10 mouse cellular contexts compared by ENCODE assay signal in genomic region chr17:35236996-35237395, GRCm38 (mm10). TPM values are rescaled to one million over a fixed set of nuclear protein-coding genes. Genes with fewer than 3 reads are reported as not detected.
DNase-seq lines count a peak whose midpoint lies in the region; ATAC-seq lines count a peak whose summit lies in the region.
"Had no signal": no experiment of that assay in that cellular context is flagged by ENCODE, and none has a peak within 500 bp of the region (broad histone marks: within the 10 kb centered on the region; RNA-seq: fewer than 3 reads in every experiment).

No protein-coding gene starts in this region.

- peak overlapping the region; percentile 82; the same call in 1 of the 2 replicates for H3K4me2 ChIP-seq in heart, embryonic 14.5 days (ENCODE audit: low read length)
- H3K4me2 ChIP-seq in forebrain, embryonic 14.5 days (ENCODE audit: low read length): peak overlapping the region; percentile 83
- H3K4me2 ChIP-seq in midbrain, embryonic 13.5 days (replicated peaks): peak overlapping the region; percentile 96

- no peak overlapping the region for H3K4me3 ChIP-seq in heart, embryonic 14.5 days (ENCODE audit: control insufficient read depth in 1 of 2, insufficient read depth in 1 of 2, low read depth in 1 of 2, low read length in 2 of 2)
- peak overlapping the region; percentile 40 for H3K4me3 ChIP-seq in forebrain, embryonic 14.5 days (ENCODE audit: low read depth, low read length)
- H3K4me3 ChIP-seq in midbrain, embryonic 13.5 days (replicated peaks): peak overlapping the region; percentile 62

- H3K27me3 ChIP-seq in heart, embryonic 14.5 days (ENCODE audit: control insufficient read depth, insufficient read depth, low read length): no peaks in the 10 kb centered on the region
- H3K27me3 ChIP-seq in forebrain, embryonic 14.5 days (replicated peaks; ENCODE audit: control insufficient read depth, insufficient read depth, low read length): no peaks in the 10 kb centered on the region
- no peaks in the 10 kb centered on the region for H3K27me3 ChIP-seq in midbrain, embryonic 13.5 days

- peaks cover 32% of the 10 kb centered on the region for H3K36me3 ChIP-seq in heart, embryonic 14.5 days (ENCODE audit: control insufficient read depth, insufficient read depth, low read length)
- H3K36me3 ChIP-seq in forebrain, embryonic 14.5 days (ENCODE audit: control insufficient read depth, insufficient read depth, low read length): peaks cover 15% of the 10 kb centered on the region; the same call in 1 of the 2 replicates
- peaks cover 5% of the 10 kb centered on the region; the same call in 1 of the 2 replicates for H3K36me3 ChIP-seq in midbrain, embryonic 13.5 days

- DNase-seq in heart, postnatal 25 days (ENCODE audit: low spot score): no peak
- peak; percentile 60 to 66 for DNase-seq in cerebellum, postnatal 14 days
- no peak for DNase-seq in forebrain, embryonic 14.5 days (ENCODE audit: low spot score)
- DNase-seq in testis, postnatal 10 days (ENCODE audit: low spot score): no peak
- DNase-seq in layer of hippocampus, adult 9-10 months (ENCODE audit: low spot score): no peak

- peaks cover 8 to 31% of the 10 kb centered on the region in 2 experiments for H3K4me1 ChIP-seq in heart, embryonic 14.5 days (ENCODE audit: control insufficient read depth in 2 of 2, insufficient read depth in 2 of 2, low read length in 2 of 2)
- peaks cover 9% of the 10 kb centered on the region for H3K4me1 ChIP-seq in forebrain, embryonic 14.5 days (ENCODE audit: control insufficient read depth, insufficient read depth, low read length)
- peaks cover 38% of the 10 kb centered on the region for H3K4me1 ChIP-seq in midbrain, embryonic 13.5 days (replicated peaks)

- no peak for ATAC-seq in heart, embryonic 14.5 days (ENCODE audit: insufficient number of reproducible peaks, insufficient read depth, low FRiP score, low read depth)
- ATAC-seq in forebrain, embryonic 14.5 days: no peak
- no peak for ATAC-seq in midbrain, embryonic 13.5 days
- no peak for ATAC-seq in megakaryocyte, adult 5-6 weeks (ENCODE audit: poor library complexity, severe bottlenecking)

- no peak overlapping the region for H3K27ac ChIP-seq in heart, embryonic 14.5 days (replicated peaks in 1 of 2; ENCODE audit: control insufficient read depth in 1 of 2, insufficient read depth in 1 of 2, low read depth in 2 of 2, low read length in 2 of 2)
- H3K27ac ChIP-seq in forebrain, embryonic 14.5 days (ENCODE audit: low read depth, low read length): peak overlapping the region; percentile 90; the same call in 1 of the 2 replicates
- peak overlapping the region; percentile 95 for H3K27ac ChIP-seq in midbrain, embryonic 13.5 days

- no peaks in the 10 kb centered on the region for H3K9me3 ChIP-seq in heart, embryonic 14.5 days (ENCODE audit: control insufficient read depth, low read length)
- no peaks in the 10 kb centered on the region for H3K9me3 ChIP-seq in forebrain, embryonic 14.5 days (replicated peaks; ENCODE audit: control insufficient read depth, low read length)
- H3K9me3 ChIP-seq in midbrain, embryonic 13.5 days: no peaks in the 10 kb centered on the region

- no peak overlapping the region for H3K9ac ChIP-seq in heart, embryonic 14.5 days (ENCODE audit: low read length)
- peak overlapping the region; percentile 85; the same call in 1 of the 2 replicates for H3K9ac ChIP-seq in forebrain, embryonic 14.5 days (ENCODE audit: low read length)
- H3K9ac ChIP-seq in midbrain, embryonic 13.5 days (replicated peaks): peak overlapping the region; percentile 86

- 63% methylated on average over 9 of the region's 9 CpGs for WGBS in heart, embryonic 14.5 days
- 74% methylated on average over 9 of the region's 9 CpGs for WGBS in forebrain, embryonic 14.5 days
- 79% methylated on average over 9 of the region's 9 CpGs for WGBS in midbrain, embryonic 13.5 days

- intact Hi-C loops in heart, postnatal 25 days (cut with DNase I): loop anchor here (5.0 to 10.0 kb wide), 3 partner anchors 115 to 235 kb away; partner anchors contain the start of genes Csnk2b, Gpank1, Sapcd1 and Vars

RNA-seq across cellular contexts. Expression of gene Nfkbil1, which starts 1.4 kb away (rescaled TPM):
- polyA plus RNA-seq in heart, embryonic 14.5 days (2014; fragmentation: Nextera tagmentation; extraction: Ambion mirVana): 3.1 and 4.2 TPM in 2 replicates
- total RNA-seq in heart, postnatal 25 days (2021): 1 to 10 TPM; 8.2 to 8.7 TPM
- polyA plus RNA-seq in forebrain, embryonic 14.5 days (2014; fragmentation: Nextera tagmentation; extraction: Ambion mirVana): 5.1 and 5.2 TPM in 2 replicates
- polyA plus RNA-seq in midbrain, embryonic 13.5 days (2015; fragmentation: Nextera tagmentation; extraction: Ambion mirVana): 8.3 and 11.0 TPM in 2 replicates
- total RNA-seq in megakaryocyte, adult 5-6 weeks (2015): 2.2 and 4.5 TPM in 2 replicates
- total RNA-seq in megakaryocyte, adult 5-6 weeks (2017): 10.2 and 13.3 TPM in 2 replicates

RNA-seq across cellular contexts. Expression of gene Atp6v1g2, which starts 3.5 kb away (rescaled TPM):
- polyA plus RNA-seq in heart, embryonic 14.5 days (2014; fragmentation: Nextera tagmentation; extraction: Ambion mirVana): 10.7 and 14.3 TPM in 2 replicates
- total RNA-seq in heart, postnatal 25 days (2021): 1 to 10 TPM; 2.5 to 2.8 TPM
- polyA plus RNA-seq in forebrain, embryonic 14.5 days (2014; fragmentation: Nextera tagmentation; extraction: Ambion mirVana): 44.0 and 61.1 TPM in 2 replicates
- 41.6 and 43.0 TPM in 2 replicates for polyA plus RNA-seq in midbrain, embryonic 13.5 days (2015; fragmentation: Nextera tagmentation; extraction: Ambion mirVana)
- 6.2 and 6.9 TPM in 2 replicates for total RNA-seq in megakaryocyte, adult 5-6 weeks (2015)
- 3.0 and 3.6 TPM in 2 replicates for total RNA-seq in megakaryocyte, adult 5-6 weeks (2017)

RNA-seq across cellular contexts. Expression of gene Ddx39b, which starts 4.5 kb away (rescaled TPM):
- 237 and 246 TPM in 2 replicates for polyA plus RNA-seq in heart, embryonic 14.5 days (2014; fragmentation: Nextera tagmentation; extraction: Ambion mirVana)
- total RNA-seq in heart, postnatal 25 days (2021): 10 to 100 TPM; 89.2 to 99.4 TPM
- polyA plus RNA-seq in forebrain, embryonic 14.5 days (2014; fragmentation: Nextera tagmentation; extraction: Ambion mirVana): 478 and 489 TPM in 2 replicates
- 460 and 465 TPM in 2 replicates for polyA plus RNA-seq in midbrain, embryonic 13.5 days (2015; fragmentation: Nextera tagmentation; extraction: Ambion mirVana)
- total RNA-seq in megakaryocyte, adult 5-6 weeks (2015): 166 TPM in 2 replicates
- 115 and 125 TPM in 2 replicates for total RNA-seq in megakaryocyte, adult 5-6 weeks (2017)

RNA-seq across cellular contexts. Expression of gene Gm16181, which starts 16.4 kb away (rescaled TPM):
- polyA plus RNA-seq in heart, embryonic 14.5 days (2014; fragmentation: Nextera tagmentation; extraction: Ambion mirVana): 0.69 TPM in 1 of 2 replicates, not detected in the other
- under 1 TPM; 0.50 to 0.65 TPM for total RNA-seq in heart, postnatal 25 days (2021)
- polyA plus RNA-seq in forebrain, embryonic 14.5 days (2014; fragmentation: Nextera tagmentation; extraction: Ambion mirVana): not detected in 2 replicates
- polyA plus RNA-seq in midbrain, embryonic 13.5 days (2015; fragmentation: Nextera tagmentation; extraction: Ambion mirVana): 0.57 and 0.79 TPM in 2 replicates
- total RNA-seq in megakaryocyte, adult 5-6 weeks (2015): 0.76 and 2.5 TPM in 2 replicates
- 0.88 and 4.0 TPM in 2 replicates for total RNA-seq in megakaryocyte, adult 5-6 weeks (2017)
- total RNA-seq: gastrocnemius, postnatal 14 days; left cerebral cortex, postnatal 14 days had no signal

RNA-seq across cellular contexts. Expression of gene H2-D1, which starts 25.5 kb away (rescaled TPM):
- 52.4 and 59.8 TPM in 2 replicates for polyA plus RNA-seq in heart, embryonic 14.5 days (2014; fragmentation: Nextera tagmentation; extraction: Ambion mirVana)
- 10 to 100 TPM; 84.3 to 89.6 TPM for total RNA-seq in heart, postnatal 25 days (2021)
- 37.5 and 44.2 TPM in 2 replicates for polyA plus RNA-seq in forebrain, embryonic 14.5 days (2014; fragmentation: Nextera tagmentation; extraction: Ambion mirVana)
- 49.5 and 52.5 TPM in 2 replicates for polyA plus RNA-seq in midbrain, embryonic 13.5 days (2015; fragmentation: Nextera tagmentation; extraction: Ambion mirVana)
- 572 and 605 TPM in 2 replicates for total RNA-seq in megakaryocyte, adult 5-6 weeks (2015)
- total RNA-seq in megakaryocyte, adult 5-6 weeks (2017): 1,046 and 1,120 TPM in 2 replicates

Comparison
In these comparisons a context has a peak if more than half of its experiments do, and no peak if none do; other contexts are left out.
1. H3K27ac ChIP-seq: peak in forebrain, embryonic 14.5 days (single experiment) and midbrain, embryonic 13.5 days (single experiment); none in heart, embryonic 14.5 days (0 of 2).
2. H3K4me3 ChIP-seq: peak in forebrain, embryonic 14.5 days (single experiment) and midbrain, embryonic 13.5 days (single experiment); none in heart, embryonic 14.5 days (0 of 2).
3. DNase-seq: peak in cerebellum, postnatal 14 days (2 of 2); none in heart, postnatal 25 days (single experiment), forebrain, embryonic 14.5 days (single experiment), testis, postnatal 10 days (single experiment) and layer of hippocampus, adult 9-10 months (single experiment).
4. Peak in every context shown above with its lines, with median percentiles within 50 percentile points of each other: H3K4me2 ChIP-seq.